Mouse (Mus musculus) cerebellum, adult 8-10 months (tissue): ENCODE data around the gene Mlip.
"Not testable (repeated sequence)": the region's sequence is repeated elsewhere in the genome, so short reads cannot be mapped to it uniquely, and the experiment has no call there.

Experiments
- DNase-seq: peaks from one replicate; pipeline ENCODE4 v3.0.0; 2022

The Mlip gene

GRCm38 (mm10) chr9:77352432-77353175 is at the start of gene Mlip:
Gene Mlip (minus strand): TSS chr9:77352969.
- no peak for DNase-seq

- no peak for DNase-seq
Observed at GRCm38 (mm10) chr9:77399801-77400200, 47.0 kb upstream of the Mlip start.

- DNase-seq, result no peak
Observed at GRCm38 (mm10) chr9:77398856-77399631, 46.3 kb upstream of the Mlip start.

- DNase-seq, result no peak
Observed at GRCm38 (mm10) chr9:77397027-77397426, 44.3 kb upstream of the Mlip start.

DNA sequence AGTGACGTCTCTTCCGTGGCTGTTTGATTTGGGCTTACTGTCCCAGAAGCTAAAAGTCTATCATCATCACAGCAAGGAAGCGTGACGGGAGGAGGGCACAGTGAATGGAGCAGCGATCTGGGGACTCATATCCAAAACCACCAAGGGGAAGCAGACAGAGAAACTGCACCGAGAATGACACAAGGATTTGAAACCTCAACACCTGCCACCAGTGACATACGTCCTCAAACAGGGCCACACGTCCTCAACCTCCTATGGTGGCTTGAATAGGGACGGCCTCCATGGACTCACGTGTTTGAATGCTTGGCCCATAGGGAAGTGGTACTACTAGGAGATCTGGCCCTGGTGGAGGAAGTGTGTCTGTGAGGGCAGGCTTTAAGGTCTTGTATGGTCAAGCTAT is 38.5 kb upstream of the Mlip start:
- no peak for DNase-seq

DNA sequence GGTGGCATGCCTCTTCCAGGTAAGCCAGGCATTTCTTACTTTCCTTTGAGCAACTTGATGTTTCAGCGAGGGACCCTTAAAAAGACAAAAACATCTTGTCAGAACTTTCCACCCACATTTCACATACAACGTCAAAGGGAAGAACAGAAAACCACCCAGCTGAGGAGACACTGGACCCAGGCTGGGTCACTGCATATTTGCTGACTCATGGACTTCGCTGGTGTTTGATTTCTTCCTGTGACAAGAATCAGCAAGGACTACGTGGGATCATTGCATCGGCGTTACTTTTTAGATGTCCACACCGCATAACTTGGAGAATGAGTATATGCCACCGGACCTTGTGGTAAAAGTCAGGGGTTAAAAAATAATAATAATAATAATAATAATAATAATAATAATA is 36.2 kb upstream of the Mlip start:
- no peak for DNase-seq

GRCm38 (mm10) chr9:77386751-77387150 is 34.0 kb upstream of the Mlip start:
- no peak for DNase-seq

- DNase-seq, result no peak
Observed at GRCm38 (mm10) chr9:77385611-77386010, 32.8 kb upstream of the Mlip start.

DNA sequence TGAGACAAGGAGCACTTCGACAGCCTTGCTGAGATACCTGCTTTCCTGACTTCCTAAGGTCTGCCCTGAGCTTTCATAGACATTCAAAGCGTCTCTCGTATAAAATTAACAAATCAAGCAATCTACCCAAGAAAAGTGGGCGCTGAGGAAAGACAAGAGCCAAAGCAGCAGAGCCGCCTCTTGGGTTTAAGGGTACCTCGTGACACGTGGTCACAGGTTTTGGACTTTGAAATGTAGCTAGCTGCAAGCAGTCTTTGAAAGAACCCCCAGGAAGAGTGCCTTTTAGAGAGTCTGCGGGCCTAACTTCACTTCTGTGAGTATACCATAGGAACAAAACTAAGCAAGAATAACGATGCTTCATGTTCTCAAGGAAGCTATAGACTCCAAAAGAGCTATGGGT is 31.9 kb upstream of the Mlip start:
- no peak for DNase-seq

DNA sequence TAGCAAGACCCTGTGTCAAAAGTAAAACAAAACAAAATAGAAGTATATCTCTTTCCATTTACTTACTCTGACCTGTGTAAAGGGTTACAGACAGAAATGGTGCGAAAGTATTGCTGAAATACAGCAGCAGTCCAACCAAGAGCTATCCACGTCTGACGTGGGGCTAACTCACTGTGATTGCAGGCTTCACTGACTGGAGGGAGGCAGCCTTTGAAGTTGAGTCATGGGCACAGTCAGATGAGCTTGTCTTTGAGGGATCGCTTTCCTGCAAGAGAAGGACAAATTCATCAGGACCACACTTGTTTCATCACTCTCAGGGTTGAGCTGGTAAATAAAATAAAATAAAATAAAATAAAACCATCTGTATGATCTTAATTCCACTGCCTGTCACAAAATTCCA is 31.2 kb upstream of the Mlip start:
- DNase-seq, result no peak

DNA sequence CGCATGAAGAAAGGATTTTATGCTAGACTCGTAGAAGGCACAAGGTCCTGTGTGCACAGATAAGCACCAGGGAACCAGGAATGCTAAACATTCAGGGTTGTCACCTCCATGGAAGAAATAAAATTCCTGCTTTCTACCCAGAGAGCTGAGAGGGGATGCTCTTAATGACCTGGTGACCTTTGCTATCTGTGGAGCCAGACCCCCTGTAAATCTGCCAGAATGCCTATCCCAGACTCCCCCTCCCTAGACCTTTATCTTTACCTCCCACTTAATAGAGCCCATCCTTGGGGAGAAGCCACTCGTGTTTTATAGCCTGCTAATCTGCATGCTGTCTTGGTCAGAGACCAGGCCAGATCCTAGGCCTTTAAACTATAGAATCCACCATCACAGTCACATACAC is 29.7 kb upstream of the Mlip start:
- no peak for DNase-seq

GRCm38 (mm10) chr9:77381565-77381964 is 28.8 kb upstream of the Mlip start:
- DNase-seq, result peak; percentile 41

DNA sequence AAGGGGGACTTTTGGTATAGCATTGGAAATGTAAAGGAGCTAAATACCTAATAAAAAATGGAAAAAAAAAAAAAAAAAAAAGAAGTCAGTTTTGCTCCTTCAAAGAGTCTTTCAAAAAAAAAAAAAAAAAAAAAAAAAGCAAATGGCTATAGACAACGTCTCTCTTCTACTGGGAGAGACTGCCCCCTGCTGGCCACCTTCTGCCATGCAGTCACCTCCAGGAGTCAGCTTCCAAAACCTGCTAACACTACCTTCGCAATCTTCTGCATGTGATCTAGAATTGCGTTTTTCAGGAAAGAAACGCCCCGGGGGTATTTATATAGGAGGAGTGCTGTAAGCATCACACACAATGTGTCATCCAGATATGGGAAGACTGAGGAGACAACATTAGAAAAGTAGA is 26.9 kb upstream of the Mlip start:
- peak; percentile 17 for DNase-seq

- DNase-seq, result no peak
Observed at GRCm38 (mm10) chr9:77377696-77378095, 24.9 kb upstream of the Mlip start.

- DNase-seq, result peak; percentile 5
Observed at GRCm38 (mm10) chr9:77377082-77377481, 24.3 kb upstream of the Mlip start.

DNA sequence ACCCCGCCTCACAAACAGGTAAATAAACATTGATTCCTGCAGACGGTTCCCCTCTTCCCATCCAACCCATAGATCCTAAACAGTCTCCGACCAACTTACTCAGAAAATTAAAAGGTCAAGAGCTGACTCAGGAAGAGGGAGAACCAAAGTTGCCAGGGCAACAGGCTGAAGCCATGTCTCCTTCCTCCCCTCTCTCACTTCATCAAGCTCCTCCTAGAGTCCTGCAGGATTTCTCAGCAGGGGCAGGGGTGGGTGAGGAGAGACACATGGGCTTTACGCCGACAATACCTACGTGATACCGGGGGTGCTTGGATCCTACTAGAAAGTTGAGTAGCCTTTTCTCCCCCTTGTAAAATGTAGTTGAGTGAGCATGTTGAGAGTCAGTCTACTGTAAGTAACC is 23.8 kb upstream of the Mlip start:
- DNase-seq, result no peak

DNA sequence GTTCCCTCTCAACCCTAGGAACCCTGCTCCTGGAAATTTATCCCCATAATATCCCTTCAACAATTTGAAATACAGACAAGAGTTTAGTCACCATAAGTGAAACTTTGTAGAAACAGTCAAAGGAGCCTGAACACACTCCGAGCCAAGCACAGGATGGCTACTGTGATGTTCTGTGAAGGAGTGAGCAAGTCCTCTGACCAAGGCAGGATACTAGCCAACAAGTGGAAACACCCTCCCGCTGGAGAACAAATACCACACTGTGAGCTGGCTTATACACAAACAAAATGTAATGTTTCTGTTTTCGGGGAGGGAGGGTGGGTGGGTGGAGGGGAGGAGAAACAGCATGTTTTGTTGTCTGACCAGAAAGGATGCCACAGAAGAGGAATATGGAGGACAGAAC is 17.9 kb upstream of the Mlip start:
- DNase-seq, result no peak

GRCm38 (mm10) chr9:77369262-77369661 is 16.5 kb upstream of the Mlip start:
- DNase-seq, result no peak

DNA sequence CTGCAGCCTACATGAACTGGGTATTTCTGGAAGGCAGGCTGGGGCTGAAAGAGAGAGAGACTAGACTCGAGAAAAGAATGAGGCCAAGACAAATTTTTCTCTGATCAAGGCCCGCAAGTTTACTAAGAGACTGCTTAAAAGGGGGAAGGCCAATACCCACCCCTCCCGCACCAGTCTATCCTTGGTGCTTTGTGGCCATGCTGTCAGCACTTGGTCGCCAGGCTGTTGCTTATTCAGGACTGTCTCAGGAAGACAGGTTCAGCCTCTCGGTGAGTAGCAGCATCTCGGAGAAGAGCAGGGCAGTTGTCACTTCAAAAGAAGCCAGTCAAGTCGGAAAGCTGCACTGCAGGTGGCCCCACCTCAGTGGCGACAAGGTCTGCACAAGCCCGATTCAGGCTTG is 11.9 kb upstream of the Mlip start:
- DNase-seq, result not testable (repeated sequence)

GRCm38 (mm10) chr9:77362906-77363305 is 10.1 kb upstream of the Mlip start:
- DNase-seq, result no peak

GRCm38 (mm10) chr9:77360654-77361053 is 7.9 kb upstream of the Mlip start:
- no peak for DNase-seq

GRCm38 (mm10) chr9:77359278-77359973 is 6.7 kb upstream of the Mlip start:
- no peak for DNase-seq

DNA sequence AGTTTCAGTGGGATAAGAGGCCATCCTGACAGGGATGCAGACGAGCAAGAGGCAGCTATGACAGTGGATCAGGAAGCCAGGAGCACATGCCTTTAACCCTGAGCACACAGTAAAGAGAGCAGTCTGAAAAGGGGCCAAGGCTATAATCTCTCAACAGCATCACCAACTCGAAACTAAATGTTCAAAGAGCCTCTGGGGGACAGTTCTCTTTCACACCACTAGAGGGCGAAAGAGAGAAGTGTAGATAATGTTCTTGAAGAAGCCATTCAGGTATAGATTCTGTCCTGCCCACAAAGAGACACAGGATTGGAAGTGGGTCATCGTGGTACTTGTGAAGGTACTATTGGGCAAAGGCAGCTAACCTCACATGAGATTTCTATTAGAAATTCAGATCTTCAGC is 1.2 kb upstream of the Mlip start:
- no peak for DNase-seq

DNA sequence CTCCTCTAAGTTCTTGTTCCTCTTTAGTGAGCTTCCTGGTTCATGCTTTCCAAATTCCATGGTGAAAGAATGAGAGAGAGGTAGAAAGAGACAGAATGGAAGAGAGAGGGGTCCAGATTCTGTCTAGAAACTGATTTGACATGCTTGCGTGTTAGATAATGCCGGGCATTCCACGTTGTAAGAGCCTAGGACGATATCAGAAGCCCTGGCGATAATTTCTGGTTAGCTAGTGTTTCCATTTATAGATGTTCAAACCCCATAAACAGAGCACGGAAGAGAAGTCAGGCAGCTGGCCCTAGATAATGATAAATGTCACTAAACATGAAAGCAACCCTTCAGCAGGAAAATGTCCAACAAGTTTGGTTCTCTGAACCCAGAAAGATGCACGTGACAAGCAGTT is 5.1 kb downstream of the Mlip start:
- DNase-seq, result no peak
